Mouse (Mus musculus) cortical plate, adult 2 months (tissue): Measurements from ENCODE around the gene Fcna.

ENCODE experiments used
- CTCF ChIP-seq: fragments of 200-500 bp; IDR thresholded peaks from 2 replicates; pipeline ENCODE4 v1.5.1; 2011; ENCODE audit warnings: mild to moderate bottlenecking, control low read depth, low read length; ENCODE audit not compliant: insufficient read depth; ENCODE audit errors: extremely low read depth
- POLR2A ChIP-seq: fragments of 200-500 bp; IDR thresholded peaks from 2 replicates; pipeline ENCODE4 v1.6.1; 2011; ENCODE audit warnings: mild to moderate bottlenecking, low read length, control low read depth; ENCODE audit not compliant: insufficient read depth; ENCODE audit errors: extremely low read depth

DNA sequence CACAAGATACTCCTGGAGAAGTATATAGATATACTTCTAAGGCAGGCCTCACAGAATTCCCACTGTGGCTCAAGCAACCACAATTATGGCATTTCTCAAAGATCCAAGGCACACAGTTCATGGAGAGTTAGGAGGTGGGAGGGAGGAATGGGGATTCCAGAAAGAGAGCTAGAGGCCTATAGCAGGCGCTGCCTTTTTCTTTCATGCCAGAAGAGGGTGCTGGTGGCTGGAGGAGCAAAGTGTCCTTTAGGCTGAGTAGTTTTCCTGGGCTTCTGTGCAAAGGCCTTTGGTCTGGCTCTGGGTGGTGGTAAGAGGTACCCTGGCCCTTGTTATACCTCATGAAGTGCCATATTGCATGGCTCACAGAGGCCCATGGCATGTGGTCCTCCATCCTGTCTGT is 6.2 kb upstream of the Fcna start:
- TF ChIP-seq POLR2A (no peak), CTCF (peak; percentile 40)
